Mouse (Mus musculus) intestine, postnatal 0 days (tissue): ENCODE results near the gene Braf. TPM values are rescaled to one million over a fixed set of nuclear protein-coding genes. Genes with fewer than 3 reads are reported as not detected.

Source experiments
- ATAC-seq: fragments of 200-750 bp; cut with Nextera tagmentation; 2 replicates; pipeline ENCODE4 v1.8.0; 2017; ENCODE audit warnings: mild to moderate bottlenecking, moderate TSS enrichment, moderate library complexity
- H3K27ac ChIP-seq: fragments of 300-500 bp; sonication (generic); 2 replicates; pipeline ENCODE4 v1.5.1; 2014; ENCODE audit warnings: mild to moderate bottlenecking, low read depth, low read length, moderate library complexity
- H3K27me3 ChIP-seq: fragments of 300-500 bp; sonication (generic); replicated peaks from 2 replicates; pipeline ENCODE4 v1.6.1; 2014; ENCODE audit warnings: low read length, mixed read lengths; ENCODE audit not compliant: control insufficient read depth, insufficient read depth
- H3K36me3 ChIP-seq: fragments of 300-500 bp; sonication (generic); 2 replicates; pipeline ENCODE4 v1.6.1; 2014; ENCODE audit warnings: mild to moderate bottlenecking, moderate library complexity; ENCODE audit not compliant: control insufficient read depth, insufficient read depth
- H3K4me1 ChIP-seq: fragments of 300-500 bp; sonication (generic); replicated peaks from 2 replicates; pipeline ENCODE4 v1.6.1; 2014; ENCODE audit warnings: antibody characterized with exemption, low read length, mixed read lengths; ENCODE audit not compliant: control insufficient read depth, insufficient read depth
- H3K4me2 ChIP-seq: fragments of 300-500 bp; sonication (generic); replicated peaks from 2 replicates; pipeline ENCODE4 v1.6.1; 2014; ENCODE audit warnings: low read depth, mild to moderate bottlenecking, moderate library complexity
- H3K4me3 ChIP-seq: fragments of 300-500 bp; sonication (generic); 2 replicates; pipeline ENCODE4 v1.5.1; 2014; ENCODE audit warnings: low read depth, low read length
- H3K9ac ChIP-seq: fragments of 300-500 bp; sonication (generic); 2 replicates; pipeline ENCODE4 v1.6.1; 2014; ENCODE audit warnings: mild to moderate bottlenecking, low read depth, low read length
- H3K9me3 ChIP-seq: fragments of 300-500 bp; sonication (generic); 2 replicates; pipeline ENCODE4 v1.6.1; 2016; ENCODE audit warnings: mixed run types; ENCODE audit not compliant: control insufficient read depth
- CTCF ChIP-seq: sonication (generic); IDR thresholded peaks from 2 replicates; pipeline ENCODE4 v1.5.1; 2016; ENCODE audit warnings: low read depth, mild to moderate bottlenecking, control low read depth, antibody characterized with exemption, moderate library complexity
- WGBS: fragments of 180-500 bp; shearing (Covaris S2); extraction: QIAGEN DNeasy Blood & Tissue Kit; methylation state at CpG from one replicate; pipeline ENCODE4 v1.1.7; 2014; 5-methylcytosine and 5-hydroxymethylcytosine counted together
- polyA plus RNA-seq: library from polyadenylated mRNA; unstranded; fragments of >200 nt; fragmentation: Nextera tagmentation; extraction: Ambion mirVana; gene quantifications from 2 replicates; pipeline ENCODE4 v1.2.1, GENCODE M21; 2015

Gene Braf
- polyA plus RNA-seq, 1 experiment from 2014 or later: 4.3 TPM

DNA sequence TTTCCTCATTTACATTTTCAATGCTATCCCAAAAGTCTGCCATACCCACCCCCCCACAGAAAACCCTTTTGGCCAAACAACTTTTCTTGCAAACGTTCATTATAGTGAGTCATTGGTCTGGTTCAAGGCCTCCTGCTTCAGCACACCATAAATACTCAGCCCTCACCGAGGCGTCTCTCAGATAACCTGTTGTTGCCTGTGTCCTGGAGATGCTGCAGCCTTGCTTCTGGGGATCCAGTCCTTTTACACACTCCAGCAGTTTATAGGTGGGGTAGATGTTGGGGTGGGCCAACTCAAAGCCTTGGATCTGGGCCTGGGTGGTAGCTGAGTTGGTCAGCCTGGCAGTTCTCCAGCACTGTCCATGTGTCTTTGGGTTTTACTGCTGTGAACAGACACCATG, 154.8 kb downstream of the Braf start:
- WGBS: 52% methylated on average over 3 of the region's 3 CpGs
- H3K4me2 ChIP-seq: no peak overlapping the region
- no peak for TF ChIP-seq CTCF
- H3K9ac ChIP-seq: no peak overlapping the region
- no peaks in the 10 kb centered on the region for H3K36me3 ChIP-seq
- ATAC-seq: no peak
- no peak overlapping the region for H3K4me3 ChIP-seq
- 0 out of 2 replicates have a peak, but pooled peaks cover 5% of the 10 kb centered on the region for H3K4me1 ChIP-seq
- no peaks in the 10 kb centered on the region for H3K9me3 ChIP-seq
- H3K27me3 ChIP-seq: no peaks in the 10 kb centered on the region
- H3K27ac ChIP-seq: no peak overlapping the region

DNA sequence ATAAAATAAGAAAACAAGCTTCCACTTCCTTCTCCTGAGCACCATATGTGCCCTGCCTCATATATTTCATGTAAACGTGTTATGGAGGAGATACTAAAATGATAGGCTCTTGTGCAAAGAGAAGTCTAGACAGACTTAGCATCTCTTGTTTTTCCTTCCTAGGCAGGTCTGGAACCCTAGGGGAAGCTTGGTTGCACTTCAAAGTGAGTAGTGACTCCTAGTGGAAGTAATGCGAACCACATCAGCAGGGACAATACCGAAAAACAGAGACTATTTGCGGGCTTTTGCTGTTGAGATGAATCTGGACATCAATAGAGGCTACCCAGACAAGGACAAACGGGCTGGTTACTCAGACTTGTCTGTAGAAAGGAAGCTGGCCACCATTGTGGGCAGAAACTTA, 157.7 kb downstream of the Braf start:
- WGBS: 12% methylated on average over 5 of the region's 5 CpGs
- H3K4me1 ChIP-seq: no peaks in the 10 kb centered on the region
- no peak for ATAC-seq

GRCm38 (mm10) chr6:39562166-39563015, 162.9 kb downstream of the Braf start:
- H3K4me2 ChIP-seq: peak overlapping the region; percentile 49
- WGBS: 14% methylated on average over 23 of the region's 23 CpGs
- H3K36me3 ChIP-seq: no peaks in the 10 kb centered on the region
- no peak overlapping the region for H3K9ac ChIP-seq
- no peaks in the 10 kb centered on the region for H3K9me3 ChIP-seq
- H3K4me3 ChIP-seq: 0 out of 2 replicates have a peak overlapping the region, but pooled peaks have one; percentile 2
- no peaks in the 10 kb centered on the region for H3K4me1 ChIP-seq
- H3K27ac ChIP-seq: no peak overlapping the region
- ATAC-seq: peak; percentile 66
- peak; percentile 92 for TF ChIP-seq CTCF
- H3K27me3 ChIP-seq: 0 out of 2 replicates have a peak, but pooled peaks cover 3% of the 10 kb centered on the region

More for the DNA sequence above, 157.7 kb downstream of the Braf start:
- Histone ChIP-seq H3K4me2 (no peak overlapping the region), H3K4me3 (no peak overlapping the region), H3K27ac (no peak overlapping the region), H3K36me3 (no peaks in the 10 kb centered on the region), H3K27me3 (no peaks in the 10 kb centered on the region), H3K9me3 (no peaks in the 10 kb centered on the region), H3K9ac (no peak overlapping the region)
- TF ChIP-seq CTCF: peak; percentile 87

- no peak for TF ChIP-seq CTCF
- H3K9ac ChIP-seq: no peak overlapping the region
- H3K27ac ChIP-seq: no peak overlapping the region
- ATAC-seq: no peak
- H3K4me1 ChIP-seq: no peaks in the 10 kb centered on the region
- 0 out of 2 replicates have a peak, but pooled peaks cover 14% of the 10 kb centered on the region for H3K27me3 ChIP-seq
- H3K4me2 ChIP-seq: no peak overlapping the region
- no peaks in the 10 kb centered on the region for H3K36me3 ChIP-seq
- H3K9me3 ChIP-seq: no peaks in the 10 kb centered on the region
- WGBS: 72% methylated on average over 6 of the region's 6 CpGs
- H3K4me3 ChIP-seq: no peak overlapping the region
Observed at GRCm38 (mm10) chr6:39559276-39559939, 165.9 kb downstream of the Braf start.

DNA sequence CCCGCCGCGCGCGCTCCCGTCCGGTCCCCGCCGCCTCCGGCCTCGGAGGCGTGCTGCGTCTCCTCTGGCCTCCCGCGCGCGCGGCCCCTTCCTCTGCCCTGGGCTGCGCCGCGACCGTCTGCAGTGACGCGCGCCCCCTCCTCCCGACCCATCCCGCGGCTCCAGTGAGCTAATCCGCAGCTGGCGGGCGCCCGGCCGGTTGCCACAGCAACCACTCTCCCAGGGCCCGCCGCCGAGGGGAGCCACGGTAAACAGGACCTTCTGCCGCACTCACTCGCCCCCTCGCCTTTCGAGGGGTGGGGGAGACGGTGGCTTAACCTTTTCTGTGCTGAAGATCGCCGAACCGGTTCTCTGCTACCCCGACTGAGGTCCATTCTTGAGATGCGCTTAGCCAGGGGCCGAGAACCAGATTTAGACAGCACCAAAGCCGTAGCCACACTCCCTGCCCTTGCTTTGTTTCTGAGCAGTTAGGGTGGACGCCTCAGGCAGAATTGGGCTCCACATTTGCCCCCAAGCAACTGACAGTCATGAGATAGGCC, 167.5 kb downstream of the Braf start, which contains the start of gene Dennd2a:
Gene Dennd2a (minus strand): TSS at position 145 of the 539 bp plus-strand sequence.
- 3% methylated on average over 43 of the region's 50 CpGs for WGBS

More for the DNA sequence above, 167.5 kb downstream of the Braf start, which contains the start of gene Dennd2a:
- H3K36me3 ChIP-seq: no peaks in the 10 kb centered on the region
- TF ChIP-seq CTCF: no peak
- peak within 1 kb of the TSS; percentile 61 for H3K4me3 ChIP-seq
- H3K27me3 ChIP-seq: 0 out of 2 replicates have a peak, but pooled peaks cover 14% of the 10 kb centered on the region
- H3K9me3 ChIP-seq: no peaks in the 10 kb centered on the region
- H3K27ac ChIP-seq: peak within 1 kb of the TSS; percentile 72
- no peaks in the 10 kb centered on the region for H3K4me1 ChIP-seq
- ATAC-seq: peak; percentile 72
- H3K9ac ChIP-seq: peak within 1 kb of the TSS; percentile 53
- H3K4me2 ChIP-seq: peak within 1 kb of the TSS; percentile 75
